Mouse (Mus musculus): ENCODE results near the gene Pde10a. TPM values are rescaled to one million over a fixed set of nuclear protein-coding genes. Genes with fewer than 3 reads are reported as not detected.

Pde10a gene
- total RNA-seq, 2 experiments from 2014 or later = 20.6 to 62.1 TPM

GRCm38 (mm10) chr17:8749426-8749825, 224.3 kb downstream of the Pde10a start:
- no peak for DNase-seq

- peak; percentile 75 to 82 for DNase-seq
These were observed 232.4 kb downstream of the Pde10a start for GRCm38 (mm10) chr17:8757576-8757975.

GRCm38 (mm10) chr17:8763248-8763647, 238.1 kb downstream of the Pde10a start:
- no peak for DNase-seq

- no peak for DNase-seq
These were observed 240.9 kb downstream of the Pde10a start for GRCm38 (mm10) chr17:8765987-8766576.

- no peak for DNase-seq
These were observed 244.0 kb downstream of the Pde10a start for GRCm38 (mm10) chr17:8769155-8769554.

GRCm38 (mm10) chr17:8773391-8773790, 248.2 kb downstream of the Pde10a start:
- DNase-seq = no peak

- no peak for DNase-seq
These were observed 249.1 kb downstream of the Pde10a start for GRCm38 (mm10) chr17:8774301-8774700.

- DNase-seq = no peak
These were observed 250.5 kb downstream of the Pde10a start for GRCm38 (mm10) chr17:8775571-8776161.

- DNase-seq = no peak
These were observed 252.5 kb downstream of the Pde10a start for GRCm38 (mm10) chr17:8777710-8778109.

- DNase-seq = no peak
These were observed 253.7 kb downstream of the Pde10a start for GRCm38 (mm10) chr17:8778839-8779238.

GRCm38 (mm10) chr17:8780484-8780883, 255.3 kb downstream of the Pde10a start:
- DNase-seq = peak; percentile 15 to 28

- DNase-seq = no peak
These were observed 255.9 kb downstream of the Pde10a start for GRCm38 (mm10) chr17:8781040-8781439.

- DNase-seq = peak in 1 of 2 experiments; percentile 19
These were observed 256.4 kb downstream of the Pde10a start for GRCm38 (mm10) chr17:8781576-8781975.

GRCm38 (mm10) chr17:8785908-8786307, 260.7 kb downstream of the Pde10a start:
- no peak for DNase-seq

GRCm38 (mm10) chr17:8786484-8786883, 261.3 kb downstream of the Pde10a start:
- DNase-seq = no peak

GRCm38 (mm10) chr17:8787762-8788161, 262.6 kb downstream of the Pde10a start:
- DNase-seq = no peak

GRCm38 (mm10) chr17:8791561-8791960, 266.4 kb downstream of the Pde10a start:
- no peak for DNase-seq

GRCm38 (mm10) chr17:8792611-8793010, 267.4 kb downstream of the Pde10a start:
- peak in 1 of 2 experiments; percentile 61 for DNase-seq

GRCm38 (mm10) chr17:8797624-8798023, 272.5 kb downstream of the Pde10a start:
- no peak for DNase-seq

GRCm38 (mm10) chr17:8798531-8799295, 273.5 kb downstream of the Pde10a start:
- no peak for DNase-seq

GRCm38 (mm10) chr17:8799296-8799731, 274.1 kb downstream of the Pde10a start:
- DNase-seq = no peak

GRCm38 (mm10) chr17:8799914-8800420, 274.8 kb downstream of the Pde10a start:
- no peak for DNase-seq

GRCm38 (mm10) chr17:8800478-8801082, 275.4 kb downstream of the Pde10a start:
- DNase-seq = peak in 1 of 2 experiments; percentile 82

Measured in adrenal gland, postnatal 36 days (tissue).